Mouse (Mus musculus) cortical plate, adult 2 months (tissue): ENCODE results near the gene Slc22a23. TPM values are rescaled to one million over a fixed set of nuclear protein-coding genes. Genes with fewer than 3 reads are reported as not detected.

Experiments
- H3K27ac ChIP-seq: fragments of 200-500 bp; 2 replicates; pipeline ENCODE4 v1.5.1; 2012; ENCODE audit warnings: low read length, control low read depth, inconsistent platforms; ENCODE audit not compliant: insufficient read depth
- H3K4me1 ChIP-seq: fragments of 200-500 bp; 2 replicates; pipeline ENCODE4 v1.6.1; 2011; ENCODE audit warnings: low read length; ENCODE audit not compliant: control insufficient read depth, insufficient read depth
- H3K4me3 ChIP-seq: fragments of 200-500 bp; 2 replicates; pipeline ENCODE4 v1.5.1; 2011; ENCODE audit warnings: mild to moderate bottlenecking, low read length, control low read depth; ENCODE audit not compliant: insufficient read depth
- CTCF ChIP-seq: fragments of 200-500 bp; IDR thresholded peaks from 2 replicates; pipeline ENCODE4 v1.5.1; 2011; ENCODE audit warnings: mild to moderate bottlenecking, control low read depth, low read length; ENCODE audit not compliant: insufficient read depth; ENCODE audit errors: extremely low read depth
- POLR2A ChIP-seq: fragments of 200-500 bp; IDR thresholded peaks from 2 replicates; pipeline ENCODE4 v1.6.1; 2011; ENCODE audit warnings: mild to moderate bottlenecking, low read length, control low read depth; ENCODE audit not compliant: insufficient read depth; ENCODE audit errors: extremely low read depth
- polyA plus RNA-seq: library from polyadenylated mRNA; depleted of rRNA; stranded (reverse); fragments of >200 nt; gene quantifications from 2 replicates; pipeline ENCODE4 v1.2.3, GENCODE M21; 2012

Slc22a23 gene
- polyA plus RNA-seq, 1 experiment, result 54.4 TPM

GRCm38 (mm10) chr13:34274417-34274816 is 70.6 kb downstream of the Slc22a23 start:
- no peak overlapping the region for H3K4me3 ChIP-seq
- no peak overlapping the region; the same call in 1 of the 2 replicates for H3K27ac ChIP-seq
- peaks cover 15% of the 10 kb centered on the region for H3K4me1 ChIP-seq
- TF ChIP-seq POLR2A (no peak), CTCF (no peak)

- peaks cover 12% of the 10 kb centered on the region for H3K4me1 ChIP-seq
- H3K27ac ChIP-seq, result 0 out of 2 replicates have a peak overlapping the region, but pooled peaks have one; percentile 17
- TF ChIP-seq POLR2A (no peak), CTCF (no peak)
- H3K4me3 ChIP-seq, result no peak overlapping the region
Measured at GRCm38 (mm10) chr13:34272275-34273054, 72.5 kb downstream of the Slc22a23 start.

GRCm38 (mm10) chr13:34271665-34272064 is 73.3 kb downstream of the Slc22a23 start:
- TF ChIP-seq POLR2A, result no peak
- no peak for TF ChIP-seq CTCF
- Histone ChIP-seq H3K4me3 (no peak overlapping the region), H3K27ac (0 out of 2 replicates have a peak overlapping the region, but pooled peaks have one; percentile 17), H3K4me1 (peaks cover 12% of the 10 kb centered on the region)

- Histone ChIP-seq H3K4me1 (peaks cover 12% of the 10 kb centered on the region), H3K27ac (no peak overlapping the region)
- no peak for TF ChIP-seq POLR2A
- TF ChIP-seq CTCF, result no peak
Measured at GRCm38 (mm10) chr13:34270886-34271602, 73.9 kb downstream of the Slc22a23 start.

GRCm38 (mm10) chr13:34269376-34269991 is 75.5 kb downstream of the Slc22a23 start:
- no peak overlapping the region for H3K4me3 ChIP-seq
- H3K4me1 ChIP-seq, result peaks cover 11% of the 10 kb centered on the region
- TF ChIP-seq CTCF, result no peak
- TF ChIP-seq POLR2A, result no peak
- H3K27ac ChIP-seq, result no peak overlapping the region

More at GRCm38 (mm10) chr13:34270886-34271602, 73.9 kb downstream of the Slc22a23 start:
- H3K4me3 ChIP-seq, result no peak overlapping the region

GRCm38 (mm10) chr13:34266942-34267660 is 77.9 kb downstream of the Slc22a23 start:
- Histone ChIP-seq H3K4me3 (no peak overlapping the region), H3K27ac (no peak overlapping the region), H3K4me1 (peaks cover 7% of the 10 kb centered on the region)
- TF ChIP-seq CTCF (no peak), POLR2A (no peak)

- Histone ChIP-seq H3K27ac (no peak overlapping the region), H3K4me1 (peaks cover 2% of the 10 kb centered on the region), H3K4me3 (no peak overlapping the region)
- no peak for TF ChIP-seq CTCF
Measured at GRCm38 (mm10) chr13:34266067-34266466, 78.9 kb downstream of the Slc22a23 start.

- no peak for TF ChIP-seq POLR2A
- TF ChIP-seq CTCF, result no peak
- Histone ChIP-seq H3K27ac (no peak overlapping the region), H3K4me1 (no peaks in the 10 kb centered on the region; the same call in 1 of the 2 replicates), H3K4me3 (no peak overlapping the region)
Measured at GRCm38 (mm10) chr13:34265576-34265975, 79.4 kb downstream of the Slc22a23 start.

- no peak overlapping the region for H3K4me3 ChIP-seq
- TF ChIP-seq CTCF, result no peak
- TF ChIP-seq POLR2A, result no peak
- no peak overlapping the region for H3K27ac ChIP-seq
- no peaks in the 10 kb centered on the region; the same call in 1 of the 2 replicates for H3K4me1 ChIP-seq
Measured at GRCm38 (mm10) chr13:34265022-34265565, 79.9 kb downstream of the Slc22a23 start.
